Mouse (Mus musculus) megakaryocyte, embryonic 14.5 days (primary cell): Measurements from ENCODE around the gene Ly6c2.
"Not testable (repeated sequence)": the region's sequence is repeated elsewhere in the genome, so short reads cannot be mapped to it uniquely, and the experiment has no call there.

Source experiments
- FLI1 ChIP-seq: IDR thresholded peaks from 2 replicates; pipeline ENCODE4 v1.6.1; 2012; ENCODE audit warnings: low read length, inconsistent platforms, mixed read lengths
- GATA1 ChIP-seq: IDR thresholded peaks from 3 replicates; pipeline ENCODE4 v1.6.1; 2012; ENCODE audit warnings: mixed read lengths, low read length, inconsistent platforms, borderline replicate concordance

- TF ChIP-seq GATA1, FLI1: not testable (repeated sequence)
Measured at GRCm38 (mm10) chr15:75110424-75110823, 1.3 kb downstream of the Ly6c2 start.
